Mouse (Mus musculus) limb, embryonic 12.5 days (tissue): ENCODE data around the gene Cdc34. TPM values are rescaled to one million over a fixed set of nuclear protein-coding genes. Genes with fewer than 3 reads are reported as not detected.
A peak's percentile ranks its signal among the peaks of the same experiment; 100 is the strongest.

Experiments used
- ATAC-seq: fragments of 200-750 bp; cut with Nextera tagmentation; 2 replicates; pipeline ENCODE4 v1.8.0; 2017; ENCODE audit warnings: low read depth, moderate TSS enrichment; ENCODE audit not compliant: insufficient number of reproducible peaks, insufficient read depth, low FRiP score, low TSS enrichment
- H3K27ac ChIP-seq: fragments of 300-500 bp; sonication (generic); 2 replicates; pipeline ENCODE4 v1.5.1; 2016; ENCODE audit warnings: mild to moderate bottlenecking, moderate library complexity
- H3K27me3 ChIP-seq: fragments of 300-500 bp; sonication (generic); 2 replicates; pipeline ENCODE4 v1.6.1; 2016; ENCODE audit warnings: mild to moderate bottlenecking, moderate library complexity
- H3K36me3 ChIP-seq: fragments of 300-500 bp; sonication (generic); 2 replicates; pipeline ENCODE4 v1.6.1; 2016; ENCODE audit warnings: mild to moderate bottlenecking, moderate library complexity
- H3K4me1 ChIP-seq: fragments of 300-500 bp; sonication (generic); replicated peaks from 2 replicates; pipeline ENCODE4 v1.6.1; 2016
- H3K4me2 ChIP-seq: fragments of 300-500 bp; sonication (generic); 2 replicates; pipeline ENCODE4 v1.6.1; 2016; ENCODE audit warnings: mild to moderate bottlenecking, moderate library complexity
- H3K4me3 ChIP-seq: fragments of 300-500 bp; sonication (generic); replicated peaks from 2 replicates; pipeline ENCODE4 v1.5.1; 2016; ENCODE audit warnings: mild to moderate bottlenecking
- H3K9ac ChIP-seq: fragments of 300-500 bp; sonication (generic); replicated peaks from 2 replicates; pipeline ENCODE4 v1.6.1; 2016; ENCODE audit warnings: mild to moderate bottlenecking, moderate library complexity
- H3K9me3 ChIP-seq: fragments of 300-500 bp; sonication (generic); 2 replicates; pipeline ENCODE4 v1.6.1; 2016; ENCODE audit warnings: mild to moderate bottlenecking, moderate library complexity
- WGBS: fragments of 180-500 bp; shearing (Covaris S2); methylation state at CpG from one replicate; pipeline ENCODE4 v1.1.7; 2016; 5-methylcytosine and 5-hydroxymethylcytosine counted together
- polyA plus RNA-seq: library from polyadenylated mRNA; unstranded; fragments of >200 nt; fragmentation: Nextera tagmentation; extraction: Ambion mirVana; gene quantifications from 2 replicates; pipeline ENCODE4 v1.2.1, GENCODE M21; 2016

Gene Cdc34
- polyA plus RNA-seq, 1 experiment from 2014 or later = 149 TPM

- peaks cover 38% of the 10 kb centered on the region for H3K27me3 ChIP-seq
- no peak for ATAC-seq
- no peaks in the 10 kb centered on the region for H3K4me1 ChIP-seq
- WGBS = 69% methylated on average over 6 of the region's 6 CpGs
- H3K9me3 ChIP-seq = 0 out of 2 replicates have a peak, but pooled peaks cover 5% of the 10 kb centered on the region
- H3K27ac ChIP-seq = no peak overlapping the region
- no peaks in the 10 kb centered on the region for H3K36me3 ChIP-seq
- H3K4me3 ChIP-seq = no peak overlapping the region
- no peak overlapping the region for H3K9ac ChIP-seq
- no peak overlapping the region for H3K4me2 ChIP-seq
These were observed 41.1 kb downstream of the Cdc34 start for GRCm38 (mm10) chr10:79723047-79723446.

GRCm38 (mm10) chr10:79723692-79724091 is 41.7 kb downstream of the Cdc34 start:
- H3K4me3 ChIP-seq = no peak overlapping the region
- no peak for ATAC-seq
- no peaks in the 10 kb centered on the region for H3K36me3 ChIP-seq
- no peak overlapping the region for H3K27ac ChIP-seq
- 84% methylated on average over 7 of the region's 7 CpGs for WGBS
- H3K9me3 ChIP-seq = 0 out of 2 replicates have a peak, but pooled peaks cover 5% of the 10 kb centered on the region
- no peak overlapping the region for H3K9ac ChIP-seq
- peaks cover 33% of the 10 kb centered on the region for H3K27me3 ChIP-seq
- H3K4me2 ChIP-seq = no peak overlapping the region
- no peaks in the 10 kb centered on the region for H3K4me1 ChIP-seq

GRCm38 (mm10) chr10:79726090-79726489 is 44.1 kb downstream of the Cdc34 start:
- Histone ChIP-seq H3K27ac (no peak overlapping the region), H3K4me2 (no peak overlapping the region), H3K9me3 (0 out of 2 replicates have a peak, but pooled peaks cover 5% of the 10 kb centered on the region), H3K36me3 (no peaks in the 10 kb centered on the region), H3K4me1 (no peaks in the 10 kb centered on the region), H3K27me3 (peaks cover 18% of the 10 kb centered on the region), H3K9ac (no peak overlapping the region), H3K4me3 (no peak overlapping the region)
- ATAC-seq = no peak
- 33% methylated on average over 11 of the region's 11 CpGs for WGBS

- H3K4me1 ChIP-seq = no peaks in the 10 kb centered on the region
- ATAC-seq = no peak
- 76% methylated on average over 28 of the region's 28 CpGs for WGBS
These were observed 46.6 kb downstream of the Cdc34 start for GRCm38 (mm10) chr10:79728323-79729249.

GRCm38 (mm10) chr10:79729357-79729965 is 47.5 kb downstream of the Cdc34 start:
- no peak for ATAC-seq
- Histone ChIP-seq H3K27me3 (peaks cover 13% of the 10 kb centered on the region; the same call in 1 of the 2 replicates), H3K4me2 (no peak overlapping the region), H3K27ac (no peak overlapping the region), H3K4me1 (no peaks in the 10 kb centered on the region), H3K9me3 (peaks cover 17% of the 10 kb centered on the region; the same call in 1 of the 2 replicates), H3K4me3 (no peak overlapping the region), H3K9ac (no peak overlapping the region), H3K36me3 (peaks cover 18% of the 10 kb centered on the region)
- 89% methylated on average over 13 of the region's 13 CpGs for WGBS

More at GRCm38 (mm10) chr10:79728323-79729249, 46.6 kb downstream of the Cdc34 start:
- H3K4me2 ChIP-seq = no peak overlapping the region
- H3K4me3 ChIP-seq = no peak overlapping the region
- H3K9ac ChIP-seq = no peak overlapping the region
- peaks cover 12% of the 10 kb centered on the region; the same call in 1 of the 2 replicates for H3K9me3 ChIP-seq
- peaks cover 10% of the 10 kb centered on the region; the same call in 1 of the 2 replicates for H3K27me3 ChIP-seq
- H3K36me3 ChIP-seq = peaks cover 10% of the 10 kb centered on the region
- no peak overlapping the region for H3K27ac ChIP-seq

GRCm38 (mm10) chr10:79732500-79732899 is 50.5 kb downstream of the Cdc34 start:
- Histone ChIP-seq H3K27me3 (peaks cover 43% of the 10 kb centered on the region), H3K4me3 (no peak overlapping the region), H3K36me3 (peaks cover 49% of the 10 kb centered on the region), H3K9me3 (peaks cover 40% of the 10 kb centered on the region), H3K4me2 (no peak overlapping the region), H3K9ac (no peak overlapping the region), H3K4me1 (peaks cover 5% of the 10 kb centered on the region; the same call in 1 of the 2 replicates), H3K27ac (no peak overlapping the region)
- whole genome bisulfite sequencing = 93% methylated on average over 1 of the region's 1 CpGs
- no peak for ATAC-seq

- no peak for ATAC-seq
- Histone ChIP-seq H3K4me1 (peaks cover 5% of the 10 kb centered on the region; the same call in 1 of the 2 replicates), H3K27me3 (peaks cover 41% of the 10 kb centered on the region), H3K27ac (no peak overlapping the region), H3K4me3 (no peak overlapping the region), H3K9me3 (peaks cover 52% of the 10 kb centered on the region), H3K4me2 (no peak overlapping the region), H3K9ac (no peak overlapping the region), H3K36me3 (peaks cover 62% of the 10 kb centered on the region)
- 95% methylated on average over 15 of the region's 15 CpGs for WGBS
These were observed 51.9 kb downstream of the Cdc34 start for GRCm38 (mm10) chr10:79733847-79734246.

GRCm38 (mm10) chr10:79735361-79735760 is 53.4 kb downstream of the Cdc34 start:
- Histone ChIP-seq H3K27me3 (peaks cover 34% of the 10 kb centered on the region), H3K4me1 (peaks cover 5% of the 10 kb centered on the region; the same call in 1 of the 2 replicates), H3K4me2 (peak overlapping the region; percentile 30; the same call in 1 of the 2 replicates), H3K9ac (no peak overlapping the region; the same call in 1 of the 2 replicates), H3K4me3 (0 out of 2 replicates have a peak overlapping the region, but pooled peaks have one; percentile 15), H3K36me3 (peaks cover 77% of the 10 kb centered on the region), H3K27ac (no peak overlapping the region), H3K9me3 (peaks cover 67% of the 10 kb centered on the region)
- ATAC-seq = no peak
- WGBS = 28% methylated on average over 51 of the region's 52 CpGs

- H3K9ac ChIP-seq = no peak overlapping the region
- peaks cover 5% of the 10 kb centered on the region; the same call in 1 of the 2 replicates for H3K4me1 ChIP-seq
- H3K27ac ChIP-seq = no peak overlapping the region
- peaks cover 91% of the 10 kb centered on the region for H3K36me3 ChIP-seq
- no peak overlapping the region for H3K4me3 ChIP-seq
- peaks cover 72% of the 10 kb centered on the region for H3K9me3 ChIP-seq
- H3K27me3 ChIP-seq = peaks cover 34% of the 10 kb centered on the region
- no peak overlapping the region for H3K4me2 ChIP-seq
- WGBS = 91% methylated on average over 14 of the region's 14 CpGs
- no peak for ATAC-seq
These were observed 54.7 kb downstream of the Cdc34 start for GRCm38 (mm10) chr10:79736706-79737105.
